Mouse (Mus musculus): ENCODE measurements at regions not wholly inside any gene's neighbourhood (a gene's known extent, or its start where the extent isn't known, plus 50 kb on each side); places are given as distances from the start of the nearest gene placed in this dataset.
A peak's percentile ranks its signal among the peaks of the same experiment; 100 is the strongest.

DNA sequence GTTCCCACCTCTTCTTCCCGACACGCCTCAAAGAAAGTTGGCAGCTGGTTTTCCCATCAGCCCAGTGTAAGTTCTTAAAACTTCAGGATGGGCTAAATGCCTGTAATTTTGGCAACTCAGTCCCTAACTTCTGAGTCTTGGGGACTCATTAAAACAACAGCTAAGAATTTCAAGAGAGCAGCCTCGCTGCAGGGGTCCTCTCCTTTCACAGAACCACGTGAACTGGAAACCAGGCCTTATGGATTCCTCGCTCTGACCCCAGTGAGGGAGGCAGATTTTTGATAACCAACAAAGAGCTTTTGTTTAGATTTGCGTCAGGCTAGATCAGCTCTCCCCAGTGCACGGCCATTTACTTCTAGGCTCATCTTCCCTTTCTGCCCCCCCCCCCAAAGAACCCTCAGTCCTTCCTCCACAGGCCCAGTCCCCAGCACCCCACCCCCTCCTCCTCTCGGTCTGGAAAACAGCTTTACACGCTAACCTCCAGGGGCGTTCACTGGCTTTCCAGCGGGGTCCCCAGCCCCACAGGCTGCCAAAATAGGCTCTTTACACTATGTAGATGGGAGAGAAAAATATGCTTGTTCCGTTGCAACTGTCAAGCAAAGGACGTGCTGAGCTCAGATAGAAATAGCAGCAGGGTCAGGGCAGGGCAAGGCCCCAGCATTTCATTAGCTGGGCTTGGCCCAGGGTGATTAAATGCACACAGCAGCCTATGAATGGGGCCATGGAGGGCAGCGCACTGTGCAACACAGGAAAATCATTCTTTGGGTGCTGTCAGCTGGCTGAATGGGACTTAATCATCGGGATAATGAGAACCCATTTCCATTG lies 233.5 kb downstream of the Zfp36l1 start:
- DNase-seq = peak in 1 of 2 experiments; percentile 17

DNA sequence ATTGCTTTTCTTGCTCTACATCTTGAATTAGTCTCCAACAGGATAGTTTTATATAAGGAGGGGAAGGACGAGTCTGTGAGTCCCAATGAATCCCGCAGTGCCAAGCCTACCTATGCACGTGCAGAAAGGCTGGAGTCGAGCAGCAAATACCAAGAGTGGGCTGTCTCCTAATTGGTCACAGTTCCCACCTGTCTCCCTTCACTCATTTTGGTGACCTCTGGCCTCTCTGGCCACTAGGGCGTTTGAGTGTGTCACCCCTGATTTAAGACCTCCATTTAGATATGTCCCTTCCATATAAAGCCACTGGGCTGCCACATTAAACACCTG lies 234.1 kb downstream of the Zfp36l1 start:
- peak in 1 of 2 experiments; percentile 2 for DNase-seq

DNA sequence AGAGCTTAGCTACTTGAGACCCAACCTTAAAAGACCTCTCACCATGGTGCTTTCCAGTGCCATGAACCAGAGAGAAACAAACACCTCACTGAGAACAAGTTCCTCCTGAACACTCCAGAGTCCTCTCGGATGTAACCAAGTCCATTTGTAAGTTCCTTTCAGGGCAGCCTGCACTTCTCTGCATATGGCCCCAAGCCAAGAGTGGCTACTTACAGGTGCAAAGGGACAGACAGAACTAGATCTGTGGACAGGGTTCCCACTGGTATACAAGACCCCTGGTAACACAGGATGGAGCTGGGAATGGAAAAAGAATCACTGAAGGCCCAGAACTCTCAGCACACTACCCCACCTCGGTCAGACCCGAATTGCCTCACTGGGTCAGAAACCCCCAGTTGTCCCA lies 234.7 kb downstream of the Zfp36l1 start:
- peak; percentile 21 to 50 for DNase-seq

DNA sequence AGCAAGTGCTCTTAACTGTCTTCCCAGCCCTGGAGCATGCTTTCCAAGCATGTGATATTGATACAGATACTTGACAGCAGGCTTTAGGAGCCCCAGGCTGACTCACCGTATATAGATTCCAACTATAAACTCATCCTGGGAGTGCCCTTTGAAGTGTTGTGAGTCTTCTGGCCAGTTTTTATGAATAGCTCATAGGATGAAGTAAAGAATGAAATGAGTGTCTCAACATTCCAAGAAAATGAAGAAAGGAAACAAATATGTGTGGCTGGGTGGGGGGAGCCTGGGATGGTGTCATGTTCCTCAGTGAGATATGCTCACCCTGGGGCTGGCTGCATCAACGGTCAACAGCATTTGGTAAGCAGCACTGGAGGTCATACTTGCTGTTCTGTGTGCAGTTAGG lies 238.5 kb downstream of the Zfp36l1 start:
- DNase-seq = peak in 1 of 2 experiments; percentile 2

DNA sequence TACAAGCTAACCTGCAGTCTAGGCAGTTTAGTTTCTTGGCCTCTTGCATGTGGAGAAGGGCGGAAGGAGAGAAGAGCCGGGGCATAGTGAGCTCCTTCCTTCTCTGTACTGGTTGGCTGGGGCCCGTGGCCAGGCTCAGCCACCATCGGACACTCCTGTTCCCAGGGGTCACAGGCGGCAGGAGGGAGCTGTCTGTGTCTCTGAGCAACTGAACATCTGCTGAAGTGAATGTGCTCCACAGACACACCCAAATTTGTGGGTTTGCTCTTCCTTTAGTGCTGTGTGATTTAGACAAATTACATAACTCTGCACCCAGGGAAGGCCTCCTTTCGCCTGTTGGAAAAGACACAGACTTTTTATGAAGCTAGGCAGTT lies 247.6 kb downstream of the Zfp36l1 start:
- DNase-seq = peak; percentile 32 to 38

DNA sequence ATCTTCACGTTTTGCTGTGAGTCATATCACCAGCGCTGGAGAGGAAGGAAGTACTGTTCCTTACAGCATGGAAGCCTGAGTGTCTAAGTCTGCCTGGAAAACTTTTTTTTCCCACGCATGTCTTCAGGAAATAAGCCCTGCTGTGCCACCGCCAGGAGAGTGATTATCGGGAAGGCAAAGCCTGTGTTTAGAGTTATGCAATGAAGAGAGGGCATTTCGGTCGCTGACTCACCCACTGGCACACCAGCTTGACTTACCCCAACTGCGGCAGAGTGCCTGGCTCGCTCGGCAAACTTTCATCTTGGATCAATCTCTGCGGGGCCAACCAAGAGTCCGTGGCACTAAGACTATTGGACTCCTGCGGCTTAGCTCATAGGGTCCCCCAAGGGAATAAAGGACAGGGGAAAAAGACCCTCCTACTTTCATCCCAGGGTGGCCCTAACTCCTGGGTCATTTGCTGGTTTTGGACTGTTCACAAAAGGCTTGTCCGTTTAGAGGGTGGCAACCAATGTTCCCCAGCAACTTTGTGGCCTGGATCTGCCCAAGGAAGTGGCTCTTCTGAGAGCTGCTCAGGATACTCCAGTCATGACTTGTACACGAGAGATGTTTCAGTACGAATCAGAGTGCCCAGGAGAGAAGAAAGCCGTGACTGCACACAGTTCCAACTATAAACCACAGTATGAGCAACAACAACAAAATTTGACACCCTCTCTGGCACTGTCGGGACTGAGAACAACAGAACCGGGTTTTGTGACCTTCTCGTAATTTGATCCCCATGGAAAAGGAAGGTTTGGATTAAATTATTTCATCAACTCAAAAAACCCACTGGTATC lies 248.3 kb downstream of the Zfp36l1 start:
- DNase-seq = peak; percentile 74 to 79

Measured in lung, adult 18-20 months (tissue).